Mouse (Mus musculus) hindbrain, embryonic 13.5 days (tissue): ENCODE measurements around the gene Met. TPM values are rescaled to one million over a fixed set of nuclear protein-coding genes. Genes with fewer than 3 reads are reported as not detected.

Source experiments
- ATAC-seq: fragments of 200-750 bp; cut with Nextera tagmentation; 2 replicates; pipeline ENCODE4 v1.8.0; 2017; ENCODE audit warnings: moderate TSS enrichment; ENCODE audit not compliant: low FRiP score
- H3K27ac ChIP-seq: fragments of 300-500 bp; sonication (generic); 2 replicates; pipeline ENCODE4 v1.5.1; 2015; ENCODE audit warnings: inconsistent platforms, mild to moderate bottlenecking, moderate library complexity
- H3K27me3 ChIP-seq: fragments of 300-500 bp; sonication (generic); 2 replicates; pipeline ENCODE4 v1.6.1; 2015; ENCODE audit warnings: mild to moderate bottlenecking, inconsistent platforms
- H3K36me3 ChIP-seq: fragments of 300-500 bp; sonication (generic); 2 replicates; pipeline ENCODE4 v1.6.1; 2015; ENCODE audit warnings: mild to moderate bottlenecking, inconsistent platforms
- H3K4me1 ChIP-seq: fragments of 300-500 bp; sonication (generic); replicated peaks from 2 replicates; pipeline ENCODE4 v1.6.1; 2015; ENCODE audit warnings: inconsistent platforms
- H3K4me2 ChIP-seq: fragments of 300-500 bp; sonication (generic); 2 replicates; pipeline ENCODE4 v1.6.1; 2015; ENCODE audit warnings: inconsistent platforms, mild to moderate bottlenecking, moderate library complexity
- H3K4me3 ChIP-seq: fragments of 300-500 bp; sonication (generic); 2 replicates; pipeline ENCODE4 v1.5.1; 2015; ENCODE audit warnings: mild to moderate bottlenecking, inconsistent platforms
- H3K9ac ChIP-seq: fragments of 300-500 bp; sonication (generic); 2 replicates; pipeline ENCODE4 v1.6.1; 2015; ENCODE audit warnings: mild to moderate bottlenecking, inconsistent platforms
- H3K9me3 ChIP-seq: fragments of 300-500 bp; sonication (generic); 2 replicates; pipeline ENCODE4 v1.6.1; 2016; ENCODE audit warnings: inconsistent platforms
- WGBS: fragments of 180-500 bp; shearing (Covaris S2); methylation state at CpG from one replicate; pipeline ENCODE4 v1.1.7; 2015; 5-methylcytosine and 5-hydroxymethylcytosine counted together
- polyA plus RNA-seq: library from polyadenylated mRNA; unstranded; fragments of >200 nt; fragmentation: Nextera tagmentation; extraction: Ambion mirVana; gene quantifications from 2 replicates; pipeline ENCODE4 v1.2.1, GENCODE M21; 2015

Gene Met
- polyA plus RNA-seq, 1 experiment from 2014 or later: 1.7 TPM

- Histone ChIP-seq H3K9ac (no peak overlapping the region), H3K27me3 (no peaks in the 10 kb centered on the region), H3K4me2 (no peak overlapping the region), H3K4me3 (no peak overlapping the region), H3K27ac (no peak overlapping the region), H3K4me1 (no peaks in the 10 kb centered on the region), H3K9me3 (no peaks in the 10 kb centered on the region), H3K36me3 (no peaks in the 10 kb centered on the region)
- WGBS: 65% methylated on average over 4 of the region's 4 CpGs
- no peak for ATAC-seq
Measured at GRCm38 (mm10) chr6:17497366-17497765, 33.8 kb downstream of the Met start.

GRCm38 (mm10) chr6:17498801-17499200 is 35.2 kb downstream of the Met start:
- no peak overlapping the region for H3K4me3 ChIP-seq
- H3K27ac ChIP-seq: no peak overlapping the region
- H3K27me3 ChIP-seq: no peaks in the 10 kb centered on the region
- WGBS: 77% methylated on average over 8 of the region's 8 CpGs
- no peak for ATAC-seq
- H3K9me3 ChIP-seq: no peaks in the 10 kb centered on the region
- no peak overlapping the region for H3K9ac ChIP-seq
- H3K4me1 ChIP-seq: no peaks in the 10 kb centered on the region
- H3K36me3 ChIP-seq: no peaks in the 10 kb centered on the region
- H3K4me2 ChIP-seq: no peak overlapping the region

GRCm38 (mm10) chr6:17501440-17501839 is 37.8 kb downstream of the Met start:
- ATAC-seq: no peak
- WGBS: 74% methylated on average over 4 of the region's 4 CpGs
- Histone ChIP-seq H3K27ac (no peak overlapping the region), H3K4me1 (no peaks in the 10 kb centered on the region), H3K9ac (no peak overlapping the region), H3K27me3 (no peaks in the 10 kb centered on the region), H3K36me3 (no peaks in the 10 kb centered on the region), H3K4me2 (no peak overlapping the region), H3K4me3 (no peak overlapping the region), H3K9me3 (no peaks in the 10 kb centered on the region)

GRCm38 (mm10) chr6:17502311-17502710 is 38.7 kb downstream of the Met start:
- Histone ChIP-seq H3K4me2 (no peak overlapping the region), H3K9me3 (no peaks in the 10 kb centered on the region), H3K4me3 (no peak overlapping the region), H3K36me3 (no peaks in the 10 kb centered on the region), H3K9ac (no peak overlapping the region), H3K27me3 (no peaks in the 10 kb centered on the region), H3K4me1 (no peaks in the 10 kb centered on the region), H3K27ac (no peak overlapping the region)
- no peak for ATAC-seq
- 67% methylated on average over 1 of the region's 1 CpGs for WGBS

GRCm38 (mm10) chr6:17503724-17504123 is 40.1 kb downstream of the Met start:
- no peak overlapping the region for H3K4me3 ChIP-seq
- H3K27ac ChIP-seq: no peak overlapping the region
- H3K9ac ChIP-seq: no peak overlapping the region
- H3K27me3 ChIP-seq: no peaks in the 10 kb centered on the region
- no peak for ATAC-seq
- 53% methylated on average over 3 of the region's 3 CpGs for WGBS
- H3K9me3 ChIP-seq: no peaks in the 10 kb centered on the region
- no peaks in the 10 kb centered on the region for H3K36me3 ChIP-seq
- no peak overlapping the region for H3K4me2 ChIP-seq
- no peaks in the 10 kb centered on the region for H3K4me1 ChIP-seq

GRCm38 (mm10) chr6:17505530-17505929 is 41.9 kb downstream of the Met start:
- no peak overlapping the region for H3K27ac ChIP-seq
- no peak for ATAC-seq
- WGBS: 84% methylated on average over 3 of the region's 3 CpGs
- H3K4me3 ChIP-seq: no peak overlapping the region
- no peaks in the 10 kb centered on the region for H3K9me3 ChIP-seq
- H3K9ac ChIP-seq: no peak overlapping the region
- no peaks in the 10 kb centered on the region for H3K36me3 ChIP-seq
- no peaks in the 10 kb centered on the region for H3K4me1 ChIP-seq
- H3K4me2 ChIP-seq: no peak overlapping the region
- H3K27me3 ChIP-seq: no peaks in the 10 kb centered on the region

GRCm38 (mm10) chr6:17506831-17507230 is 43.2 kb downstream of the Met start:
- no peak overlapping the region for H3K4me3 ChIP-seq
- no peaks in the 10 kb centered on the region for H3K9me3 ChIP-seq
- no peak overlapping the region for H3K4me2 ChIP-seq
- H3K27me3 ChIP-seq: no peaks in the 10 kb centered on the region
- WGBS: 98% methylated on average over 2 of the region's 2 CpGs
- H3K36me3 ChIP-seq: no peaks in the 10 kb centered on the region
- no peak overlapping the region for H3K27ac ChIP-seq
- H3K4me1 ChIP-seq: no peaks in the 10 kb centered on the region
- ATAC-seq: no peak
- no peak overlapping the region for H3K9ac ChIP-seq

- 78% methylated on average over 5 of the region's 5 CpGs for WGBS
- no peak for ATAC-seq
- Histone ChIP-seq H3K36me3 (no peaks in the 10 kb centered on the region), H3K27ac (no peak overlapping the region), H3K9ac (no peak overlapping the region), H3K4me2 (no peak overlapping the region), H3K4me3 (no peak overlapping the region), H3K4me1 (no peaks in the 10 kb centered on the region), H3K27me3 (no peaks in the 10 kb centered on the region), H3K9me3 (no peaks in the 10 kb centered on the region)
Measured at GRCm38 (mm10) chr6:17508184-17508583, 44.6 kb downstream of the Met start.

GRCm38 (mm10) chr6:17508604-17509372 is 45.2 kb downstream of the Met start:
- Histone ChIP-seq H3K9me3 (no peaks in the 10 kb centered on the region), H3K4me3 (no peak overlapping the region), H3K4me2 (no peak overlapping the region), H3K27ac (no peak overlapping the region), H3K36me3 (no peaks in the 10 kb centered on the region), H3K4me1 (no peaks in the 10 kb centered on the region), H3K27me3 (no peaks in the 10 kb centered on the region), H3K9ac (no peak overlapping the region)
- no peak for ATAC-seq
- 88% methylated on average over 9 of the region's 9 CpGs for WGBS

- WGBS: 94% methylated on average over 15 of the region's 15 CpGs
Measured at GRCm38 (mm10) chr6:17513381-17513780, 49.8 kb downstream of the Met start.

GRCm38 (mm10) chr6:17515775-17516460 is 52.3 kb downstream of the Met start:
- no peaks in the 10 kb centered on the region for H3K4me1 ChIP-seq
- no peaks in the 10 kb centered on the region for H3K9me3 ChIP-seq
- WGBS: 37% methylated on average over 7 of the region's 7 CpGs
- no peaks in the 10 kb centered on the region for H3K27me3 ChIP-seq
- no peak overlapping the region for H3K4me3 ChIP-seq
- H3K4me2 ChIP-seq: no peak overlapping the region
- no peak overlapping the region for H3K27ac ChIP-seq
- H3K36me3 ChIP-seq: no peaks in the 10 kb centered on the region
- ATAC-seq: no peak
- H3K9ac ChIP-seq: no peak overlapping the region

More at GRCm38 (mm10) chr6:17513381-17513780, 49.8 kb downstream of the Met start:
- Histone ChIP-seq H3K4me3 (no peak overlapping the region), H3K4me1 (no peaks in the 10 kb centered on the region), H3K27ac (no peak overlapping the region), H3K36me3 (no peaks in the 10 kb centered on the region), H3K9ac (no peak overlapping the region), H3K9me3 (no peaks in the 10 kb centered on the region), H3K27me3 (no peaks in the 10 kb centered on the region), H3K4me2 (no peak overlapping the region)
- no peak for ATAC-seq

- 30% methylated on average over 8 of the region's 8 CpGs for WGBS
- no peak for ATAC-seq
- no peak overlapping the region for H3K27ac ChIP-seq
Measured at GRCm38 (mm10) chr6:17521901-17522717, 58.5 kb downstream of the Met start.

More at GRCm38 (mm10) chr6:17521901-17522717, 58.5 kb downstream of the Met start:
- H3K4me3 ChIP-seq: no peak overlapping the region
- H3K27me3 ChIP-seq: no peaks in the 10 kb centered on the region
- no peak overlapping the region for H3K9ac ChIP-seq
- no peaks in the 10 kb centered on the region for H3K36me3 ChIP-seq
- 0 out of 2 replicates have a peak, but pooled peaks cover 3% of the 10 kb centered on the region for H3K4me1 ChIP-seq
- H3K4me2 ChIP-seq: no peak overlapping the region
- no peaks in the 10 kb centered on the region for H3K9me3 ChIP-seq
